Mouse (Mus musculus): Measurements from ENCODE around the gene Sv2a. TPM values are rescaled to one million over a fixed set of nuclear protein-coding genes. Genes with fewer than 3 reads are reported as not detected.
A peak's percentile ranks its signal among the peaks of the same experiment; 100 is the strongest.
"Not testable (repeated sequence)": the region's sequence is repeated elsewhere in the genome, so short reads cannot be mapped to it uniquely, and the experiment has no call there.

The Sv2a gene
- polyA plus RNA-seq, 1 experiment: not detected

DNA sequence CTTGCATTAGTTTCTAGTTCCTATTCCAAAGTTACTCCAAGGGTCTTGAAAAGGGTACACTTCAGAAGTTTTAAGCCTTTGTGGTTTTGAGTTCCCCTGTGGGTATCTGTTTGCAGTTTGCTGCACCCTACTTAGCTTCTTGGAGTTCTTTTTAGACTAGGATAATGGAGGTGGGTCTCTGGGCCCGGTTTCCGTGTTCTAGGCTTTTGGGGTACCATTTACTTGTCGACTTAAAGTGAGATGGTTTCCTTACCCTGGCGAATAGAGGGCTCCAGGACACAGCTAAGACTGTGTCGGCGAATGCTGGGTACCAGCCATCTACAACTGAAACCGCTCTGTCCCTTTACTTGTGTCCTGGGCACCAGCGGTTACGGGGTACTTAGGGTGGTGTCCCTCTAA lies 40.7 kb downstream of the Sv2a start:
- H3K4me1 ChIP-seq (ENCODE audit: control insufficient read depth, insufficient read depth, insufficient read length, low read length): peaks cover 6% of the 10 kb centered on the region
- H3K27ac ChIP-seq (replicated peaks; ENCODE audit: low read depth, low read length): peak overlapping the region; percentile 83
- peak overlapping the region; percentile 69 for H3K4me3 ChIP-seq (ENCODE audit: insufficient read depth, low read depth, low read length)

DNA sequence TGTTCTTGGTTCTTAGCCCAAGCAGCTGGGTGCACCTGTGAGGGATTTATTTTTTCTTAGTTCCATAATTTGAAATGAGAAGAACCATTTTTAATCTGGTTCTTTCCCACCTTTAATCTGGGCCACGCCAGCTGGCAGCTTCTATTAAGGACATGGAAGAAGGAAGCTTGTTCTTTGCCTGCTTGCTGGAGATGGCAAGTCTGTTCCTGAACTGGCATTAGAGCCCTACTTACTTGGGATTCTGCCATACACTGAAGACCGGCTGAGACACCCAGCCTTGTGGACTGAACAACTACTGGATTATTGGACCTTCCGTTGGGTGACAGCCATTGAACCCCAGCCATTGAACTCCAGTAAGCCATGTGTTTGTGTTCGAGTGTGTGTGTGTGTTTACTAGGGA lies 41.8 kb downstream of the Sv2a start:
- no peak overlapping the region for H3K4me3 ChIP-seq (ENCODE audit: insufficient read depth, low read depth, low read length)
- no peak overlapping the region for H3K27ac ChIP-seq (replicated peaks; ENCODE audit: low read depth, low read length)
- peaks cover 6% of the 10 kb centered on the region for H3K4me1 ChIP-seq (ENCODE audit: control insufficient read depth, insufficient read depth, insufficient read length, low read length)

DNA sequence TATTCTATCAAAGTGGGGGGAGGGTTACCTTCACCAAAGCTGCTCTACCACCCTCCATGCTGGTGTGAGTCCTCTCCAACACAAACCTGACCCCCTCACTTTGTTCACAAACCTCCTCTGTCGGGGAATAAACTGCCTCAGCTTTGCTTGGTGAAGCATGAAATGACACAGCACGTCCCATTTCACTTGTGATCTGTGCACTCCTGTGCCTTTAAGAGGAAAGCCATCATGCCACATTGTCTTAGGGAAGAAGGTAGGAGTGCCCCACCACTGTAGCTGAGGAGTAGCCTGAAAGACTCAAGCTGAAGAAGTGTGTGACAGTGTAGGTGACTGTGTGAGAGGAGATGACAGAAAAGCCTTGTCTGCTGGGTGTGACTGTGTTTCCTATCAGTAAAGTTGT lies 44.5 kb downstream of the Sv2a start:
- Histone ChIP-seq H3K4me3 (ENCODE audit: insufficient read depth, low read depth, low read length) (no peak overlapping the region), H3K4me1 (ENCODE audit: control insufficient read depth, insufficient read depth, insufficient read length, low read length) (peaks cover 6% of the 10 kb centered on the region), H3K27ac (replicated peaks; ENCODE audit: low read depth, low read length) (no peak overlapping the region)

DNA sequence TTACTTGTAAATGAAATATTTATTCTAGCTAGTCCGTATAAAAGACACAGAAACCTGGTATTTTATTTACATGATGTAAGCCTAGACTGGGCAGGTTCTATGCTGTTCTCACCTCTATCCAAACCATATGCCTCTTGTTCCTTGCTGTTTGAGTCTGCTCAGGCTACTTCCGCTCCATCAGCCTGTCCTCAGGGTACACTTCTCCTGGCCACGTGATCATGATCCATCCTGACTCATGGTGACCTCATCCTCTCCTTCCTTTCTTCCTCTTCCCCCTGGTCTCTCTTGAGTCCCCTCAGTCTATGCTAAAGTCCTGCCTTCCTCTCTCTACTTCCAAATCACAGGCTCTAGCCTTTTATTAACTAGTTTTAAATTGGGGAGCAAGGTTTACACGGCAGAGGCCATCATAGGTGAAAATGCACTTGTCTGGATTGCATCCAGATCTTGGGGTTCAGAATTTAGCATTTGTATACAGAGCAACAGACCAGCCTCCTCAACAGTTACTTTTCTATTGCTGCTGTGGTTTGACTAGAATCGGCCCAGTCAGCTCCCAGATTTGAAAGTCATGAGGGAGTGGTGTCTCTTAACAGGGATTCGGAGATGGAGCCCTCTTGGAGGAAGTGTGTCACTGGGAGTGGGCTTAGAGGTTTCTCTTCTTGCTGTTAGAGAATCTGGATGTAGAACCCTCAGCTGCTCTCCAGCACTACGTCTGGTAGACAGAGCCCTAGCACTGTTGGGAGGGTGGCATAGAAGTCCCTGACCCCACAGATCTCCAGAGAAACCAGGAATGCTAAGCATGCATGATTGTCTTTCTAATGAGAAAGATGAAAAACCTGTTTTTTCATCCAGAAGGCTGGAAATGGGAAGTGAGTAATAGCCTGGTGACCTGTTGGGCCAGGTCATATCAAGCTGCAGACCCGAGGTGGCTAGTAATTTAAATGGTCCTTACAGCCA lies 46.0 kb downstream of the Sv2a start:
- peaks cover 2% of the 10 kb centered on the region; the same call in 1 of the 2 replicates for H3K4me1 ChIP-seq (ENCODE audit: control insufficient read depth, insufficient read depth, insufficient read length, low read length)
- H3K4me3 ChIP-seq (ENCODE audit: insufficient read depth, low read depth, low read length): no peak overlapping the region
- H3K27ac ChIP-seq (replicated peaks; ENCODE audit: low read depth, low read length): peak overlapping the region; percentile 35; the same call in 1 of the 2 replicates

DNA sequence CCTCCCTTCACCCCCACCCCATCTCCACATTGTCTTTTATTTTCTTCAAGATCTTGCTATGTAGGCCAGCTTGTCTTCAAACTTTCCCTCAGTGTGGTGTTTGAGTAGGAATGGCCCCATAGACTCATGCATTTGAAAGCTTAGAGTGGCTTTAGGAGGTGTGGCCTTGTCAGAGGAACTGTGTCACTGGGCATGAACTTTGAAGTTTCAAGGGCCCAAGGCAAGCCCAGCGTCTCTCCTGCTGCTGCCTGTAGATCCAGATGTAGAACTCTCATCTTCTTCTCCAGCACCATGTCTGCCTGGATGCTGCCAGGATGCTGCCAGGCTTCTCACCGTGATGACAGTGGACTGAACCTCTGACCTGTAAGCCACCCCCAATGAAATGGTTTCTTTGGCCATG lies 47.9 kb downstream of the Sv2a start:
- no peak overlapping the region for H3K4me3 ChIP-seq (ENCODE audit: insufficient read depth, low read depth, low read length)
- H3K4me1 ChIP-seq (ENCODE audit: control insufficient read depth, insufficient read depth, insufficient read length, low read length): no peaks in the 10 kb centered on the region
- H3K27ac ChIP-seq (replicated peaks; ENCODE audit: low read depth, low read length): no peak overlapping the region

DNA sequence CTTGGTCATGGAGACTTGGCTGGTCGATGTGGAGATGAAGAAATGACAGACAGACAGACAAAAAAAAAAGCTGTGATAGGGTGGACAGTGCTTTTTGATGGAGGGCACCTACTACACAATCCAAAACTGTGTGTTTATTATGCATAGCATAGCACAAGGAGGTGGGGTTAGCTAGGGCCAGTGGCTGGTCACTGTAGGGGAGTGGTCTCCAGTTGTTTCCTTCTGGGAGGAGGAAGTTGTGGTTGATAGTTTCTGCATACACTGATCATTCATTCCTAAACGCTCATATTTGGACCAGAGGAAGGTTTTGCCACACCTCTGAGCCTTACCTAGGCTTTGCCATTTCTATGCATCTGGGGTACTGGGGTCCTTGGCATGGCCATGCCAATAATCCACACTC lies 49.5 kb downstream of the Sv2a start:
- no peak overlapping the region for H3K4me3 ChIP-seq (ENCODE audit: insufficient read depth, low read depth, low read length)
- no peak overlapping the region for H3K27ac ChIP-seq (replicated peaks; ENCODE audit: low read depth, low read length)
- H3K4me1 ChIP-seq (ENCODE audit: control insufficient read depth, insufficient read depth, insufficient read length, low read length): no peaks in the 10 kb centered on the region

DNA sequence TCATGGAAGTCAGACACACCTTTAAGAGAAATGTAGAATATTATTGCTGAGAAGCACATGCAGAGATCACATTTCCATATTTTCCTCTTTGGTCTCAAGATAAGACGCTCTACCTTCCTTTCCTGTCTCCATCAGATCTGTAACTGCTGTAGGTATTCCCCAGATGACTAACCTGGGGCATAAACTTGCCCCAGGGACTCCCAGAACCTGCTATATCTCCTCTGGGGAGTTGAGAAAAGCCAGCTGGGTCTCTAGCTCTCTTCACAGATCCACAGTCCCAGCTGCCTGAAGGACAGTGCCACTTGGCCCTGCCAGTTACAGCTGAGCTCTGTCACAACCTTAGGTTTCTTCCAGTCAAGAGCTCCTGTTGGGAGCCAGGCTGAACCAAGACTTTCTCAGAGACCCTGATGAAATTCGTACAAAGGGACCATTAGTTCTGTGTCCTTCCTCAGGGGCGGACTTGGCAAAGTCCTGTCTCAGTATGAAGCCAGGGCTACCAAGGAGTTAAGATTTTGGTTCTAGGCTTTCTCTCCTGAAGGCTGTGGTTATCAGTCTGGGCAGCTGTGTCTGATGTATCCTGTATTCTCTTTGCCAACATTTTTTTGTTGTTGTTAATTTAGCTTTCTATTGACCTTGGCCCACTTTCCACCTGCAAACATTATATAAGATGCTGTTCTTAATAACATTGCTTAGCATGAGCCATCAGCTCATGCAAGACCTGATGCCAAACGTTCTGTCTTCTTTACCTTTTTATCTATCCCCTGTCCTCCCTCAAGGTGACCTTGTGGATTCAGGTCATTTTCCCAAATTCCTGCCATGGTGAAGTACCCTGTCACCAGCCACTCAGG lies 50.2 kb downstream of the Sv2a start:
- Histone ChIP-seq H3K4me1 (ENCODE audit: control insufficient read depth, insufficient read depth, insufficient read length, low read length) (no peaks in the 10 kb centered on the region), H3K27ac (replicated peaks; ENCODE audit: low read depth, low read length) (no peak overlapping the region), H3K4me3 (ENCODE audit: insufficient read depth, low read depth, low read length) (no peak overlapping the region)

DNA sequence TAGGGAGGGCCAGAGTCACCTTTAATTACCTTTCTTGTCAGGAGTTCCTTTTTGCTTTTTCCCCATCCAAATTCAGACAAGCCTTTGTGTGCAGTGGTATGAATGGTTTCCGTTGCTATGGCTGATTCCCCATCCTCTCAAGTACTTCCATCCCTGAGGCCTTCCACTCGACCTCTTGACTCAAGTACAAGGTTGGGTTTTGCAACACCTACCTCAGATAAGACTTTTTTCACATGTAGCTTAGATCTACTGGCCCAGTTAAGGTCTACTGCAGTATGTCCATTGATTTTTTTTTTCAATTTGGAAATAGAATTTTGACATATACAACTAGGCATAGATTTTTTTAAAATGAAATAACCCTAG lies 50.8 kb downstream of the Sv2a start:
- H3K27ac ChIP-seq (replicated peaks; ENCODE audit: low read depth, low read length): no peak overlapping the region
- H3K4me1 ChIP-seq (ENCODE audit: control insufficient read depth, insufficient read depth, insufficient read length, low read length): no peaks in the 10 kb centered on the region

DNA sequence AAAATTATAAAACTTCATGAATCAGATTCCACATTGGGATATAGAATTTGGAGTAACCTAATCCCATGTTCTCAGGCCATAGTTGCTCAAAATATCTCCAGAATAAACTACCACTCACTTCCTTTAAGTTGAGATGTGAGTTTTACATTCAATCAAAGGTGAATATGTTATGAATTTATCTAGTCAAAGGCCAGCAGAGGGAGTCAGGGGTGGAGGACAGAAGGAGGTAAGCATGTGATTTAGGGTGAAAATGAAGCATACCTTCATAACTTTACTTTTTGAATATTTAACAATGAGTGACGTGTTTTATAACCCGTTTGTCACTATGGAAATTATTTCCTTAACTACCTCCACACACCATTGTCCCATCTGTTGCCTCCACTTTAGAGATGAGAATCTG lies 54.0 kb downstream of the Sv2a start:
- Histone ChIP-seq H3K4me1 (ENCODE audit: control insufficient read depth, insufficient read depth, insufficient read length, low read length) (no peaks in the 10 kb centered on the region), H3K4me3 (ENCODE audit: insufficient read depth, low read depth, low read length) (no peak overlapping the region), H3K27ac (replicated peaks; ENCODE audit: low read depth, low read length) (no peak overlapping the region)

More for the DNA sequence above, 50.8 kb downstream of the Sv2a start:
- no peak overlapping the region for H3K4me3 ChIP-seq (ENCODE audit: insufficient read depth, low read depth, low read length)

DNA sequence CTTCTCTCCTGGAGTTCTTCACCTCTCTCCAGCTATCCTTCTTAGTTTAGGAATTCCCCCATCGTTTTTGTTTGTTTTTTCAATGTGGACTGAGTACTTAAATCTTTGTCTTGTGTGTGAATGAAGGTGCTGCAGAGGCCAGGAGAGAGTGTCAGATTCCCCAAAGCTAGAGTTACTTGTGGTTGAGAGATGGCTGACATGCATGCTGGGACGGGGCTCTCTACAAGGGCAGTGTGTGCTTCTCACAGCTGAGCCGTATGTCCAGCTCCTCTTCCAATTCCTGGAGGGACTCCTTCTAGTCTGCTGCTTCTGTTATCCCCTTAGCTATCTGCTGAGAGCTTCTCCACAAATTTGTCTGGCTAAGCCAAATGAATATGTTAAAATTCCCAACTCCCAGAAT lies 54.9 kb downstream of the Sv2a start:
- H3K4me1 ChIP-seq (ENCODE audit: control insufficient read depth, insufficient read depth, insufficient read length, low read length): no peaks in the 10 kb centered on the region
- H3K27ac ChIP-seq (replicated peaks; ENCODE audit: low read depth, low read length): no peak overlapping the region
- no peak overlapping the region for H3K4me3 ChIP-seq (ENCODE audit: insufficient read depth, low read depth, low read length)

DNA sequence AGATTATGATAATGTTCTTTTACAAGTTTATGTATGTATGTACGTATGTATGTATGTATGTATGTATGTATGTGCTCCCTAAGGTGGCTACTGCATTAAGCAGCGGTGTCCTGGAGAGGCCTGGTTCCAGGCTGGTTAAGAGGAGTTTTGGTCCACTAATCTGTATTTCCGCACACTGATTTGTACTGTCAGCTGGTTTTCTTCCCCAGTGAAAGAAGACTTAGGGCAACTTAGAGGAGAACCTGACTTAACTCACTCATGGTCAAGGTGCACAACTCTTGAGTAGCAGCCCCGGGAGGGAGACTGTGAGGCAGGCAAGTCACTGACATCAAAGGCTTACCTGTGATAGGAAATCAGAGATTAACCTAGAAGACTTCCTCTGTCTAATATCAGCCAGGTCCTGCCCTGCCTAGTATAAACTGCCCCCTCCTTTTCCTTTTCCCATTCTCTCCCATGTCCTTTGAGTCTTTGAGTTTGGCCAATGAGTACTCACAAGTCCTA lies 55.9 kb downstream of the Sv2a start:
- no peak overlapping the region for H3K4me3 ChIP-seq (ENCODE audit: insufficient read depth, low read depth, low read length)
- H3K4me1 ChIP-seq (ENCODE audit: control insufficient read depth, insufficient read depth, insufficient read length, low read length): no peaks in the 10 kb centered on the region
- no peak overlapping the region for H3K27ac ChIP-seq (replicated peaks; ENCODE audit: low read depth, low read length)

DNA sequence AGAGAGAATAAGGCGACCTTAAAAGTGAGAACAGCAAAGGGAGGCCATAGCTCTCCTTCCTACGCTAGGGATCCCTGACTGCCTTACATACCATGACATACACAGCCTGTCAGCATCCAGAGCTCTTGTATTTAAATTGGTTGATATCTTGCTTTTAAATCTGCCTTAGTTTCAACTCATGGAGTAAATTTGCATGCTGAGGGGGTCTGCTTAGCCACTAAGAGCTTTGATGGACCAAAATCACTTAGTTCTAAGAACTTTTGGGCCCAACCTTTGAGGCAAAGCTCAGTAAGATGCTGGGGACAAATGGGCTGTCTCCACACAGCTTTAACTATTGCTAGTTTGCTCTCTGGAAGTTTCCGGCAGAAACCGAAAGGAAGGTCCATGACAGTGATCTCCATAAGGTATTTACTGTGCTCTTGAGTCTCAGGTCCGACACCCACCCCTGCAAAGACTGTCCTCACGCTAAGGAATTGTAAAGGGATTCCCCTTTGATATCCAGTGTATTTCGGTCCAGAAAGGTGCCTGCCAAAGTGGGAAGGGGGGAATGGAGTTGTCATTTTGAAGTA lies 56.5 kb downstream of the Sv2a start:
- Histone ChIP-seq H3K4me3 (ENCODE audit: insufficient read depth, low read depth, low read length) (no peak overlapping the region), H3K27ac (replicated peaks; ENCODE audit: low read depth, low read length) (no peak overlapping the region), H3K4me1 (ENCODE audit: control insufficient read depth, insufficient read depth, insufficient read length, low read length) (no peaks in the 10 kb centered on the region)

DNA sequence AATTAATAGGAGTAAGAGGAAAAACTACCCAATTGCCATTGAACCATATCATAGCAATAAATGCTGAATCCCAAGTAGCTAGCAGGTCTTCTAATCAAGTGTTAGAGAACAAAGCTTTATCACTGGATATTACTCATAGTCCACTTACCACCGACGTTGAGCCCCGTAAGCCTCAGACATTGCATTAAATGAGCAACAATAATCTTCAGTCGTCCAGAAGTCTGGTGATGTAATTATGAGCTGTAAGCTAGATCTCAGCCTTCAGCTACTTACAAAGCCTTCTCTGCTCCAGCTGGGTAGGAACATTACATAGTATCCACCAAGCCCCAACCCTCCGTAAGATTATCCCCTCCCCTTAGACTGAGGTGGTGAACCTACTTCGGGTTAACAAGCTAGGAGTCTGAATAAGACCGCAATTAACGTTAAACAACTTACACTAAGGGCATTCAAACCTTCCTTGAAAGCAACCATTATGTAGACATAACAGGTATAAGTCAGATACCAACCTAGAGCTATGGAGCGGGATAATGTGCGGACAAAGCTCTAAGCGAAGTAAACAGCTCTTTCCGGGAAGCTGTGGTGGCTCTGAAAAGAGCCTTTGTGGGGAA lies 57.1 kb downstream of the Sv2a start:
- no peak overlapping the region for H3K4me3 ChIP-seq (ENCODE audit: insufficient read depth, low read depth, low read length)
- H3K4me1 ChIP-seq (ENCODE audit: control insufficient read depth, insufficient read depth, insufficient read length, low read length): no peaks in the 10 kb centered on the region
- H3K27ac ChIP-seq (replicated peaks; ENCODE audit: low read depth, low read length): no peak overlapping the region

DNA sequence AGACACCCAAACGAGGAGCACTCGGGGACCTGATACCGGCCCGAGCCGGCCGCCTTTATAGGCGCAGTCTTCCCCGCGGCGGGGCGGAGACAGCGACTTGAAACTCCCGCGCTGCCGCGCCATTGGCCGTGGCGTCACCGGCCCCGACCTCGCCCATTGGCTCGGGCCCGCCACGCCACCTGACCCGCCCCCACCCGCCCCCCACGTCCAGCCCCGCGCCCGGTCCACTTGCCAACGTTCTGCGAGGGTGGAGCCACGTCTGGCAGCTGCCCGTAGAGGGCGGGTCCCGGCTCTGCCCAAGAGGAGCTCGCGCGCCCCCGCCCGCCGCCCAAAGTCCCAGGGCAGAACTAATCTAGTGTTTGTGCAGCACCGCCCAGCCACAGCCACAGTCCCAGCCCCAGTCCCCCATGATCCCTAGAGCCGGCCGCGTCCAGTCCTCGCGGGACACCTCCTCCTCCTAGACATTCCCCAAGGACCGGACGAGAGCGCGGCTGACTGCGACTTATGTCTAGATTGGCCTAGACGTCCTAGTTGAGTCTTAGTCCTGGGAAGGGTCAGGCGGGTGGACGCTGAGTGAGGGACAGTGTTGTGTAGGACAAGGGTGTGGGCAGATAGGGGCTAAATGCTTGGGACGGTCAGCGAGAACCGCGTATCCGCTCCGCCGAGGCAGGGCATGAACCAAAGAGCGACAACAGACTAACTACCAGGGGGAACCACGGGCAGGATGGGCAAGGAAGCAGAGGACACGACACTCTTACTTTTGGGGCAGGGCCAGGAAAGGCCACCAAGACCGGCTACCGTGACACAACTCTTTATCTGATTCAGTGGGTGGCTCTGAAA lies 58.2 kb downstream of the Sv2a start, which contains the start of gene Hist2h3c2:
Gene Hist2h3c2, minus strand, starts transcription at position 174 of the 840 bp plus-strand sequence.
- H3K4me1 ChIP-seq (ENCODE audit: control insufficient read depth, insufficient read depth, insufficient read length, low read length): not testable (repeated sequence)
- Histone ChIP-seq H3K27ac (replicated peaks; ENCODE audit: low read depth, low read length) (peak within 1 kb of the TSS; percentile 75; the same call in 1 of the 2 replicates), H3K4me3 (ENCODE audit: insufficient read depth, low read depth, low read length) (peak within 1 kb of the TSS; percentile 65)
